Mouse (Mus musculus) brain, adult 2 months (tissue): ENCODE results near the gene Actrt3.

ENCODE experiments used
- DNase-seq: peaks from one replicate; pipeline ENCODE4 v3.0.0; 2011; ENCODE audit warnings: low read depth, low spot score

Actrt3 gene

DNA sequence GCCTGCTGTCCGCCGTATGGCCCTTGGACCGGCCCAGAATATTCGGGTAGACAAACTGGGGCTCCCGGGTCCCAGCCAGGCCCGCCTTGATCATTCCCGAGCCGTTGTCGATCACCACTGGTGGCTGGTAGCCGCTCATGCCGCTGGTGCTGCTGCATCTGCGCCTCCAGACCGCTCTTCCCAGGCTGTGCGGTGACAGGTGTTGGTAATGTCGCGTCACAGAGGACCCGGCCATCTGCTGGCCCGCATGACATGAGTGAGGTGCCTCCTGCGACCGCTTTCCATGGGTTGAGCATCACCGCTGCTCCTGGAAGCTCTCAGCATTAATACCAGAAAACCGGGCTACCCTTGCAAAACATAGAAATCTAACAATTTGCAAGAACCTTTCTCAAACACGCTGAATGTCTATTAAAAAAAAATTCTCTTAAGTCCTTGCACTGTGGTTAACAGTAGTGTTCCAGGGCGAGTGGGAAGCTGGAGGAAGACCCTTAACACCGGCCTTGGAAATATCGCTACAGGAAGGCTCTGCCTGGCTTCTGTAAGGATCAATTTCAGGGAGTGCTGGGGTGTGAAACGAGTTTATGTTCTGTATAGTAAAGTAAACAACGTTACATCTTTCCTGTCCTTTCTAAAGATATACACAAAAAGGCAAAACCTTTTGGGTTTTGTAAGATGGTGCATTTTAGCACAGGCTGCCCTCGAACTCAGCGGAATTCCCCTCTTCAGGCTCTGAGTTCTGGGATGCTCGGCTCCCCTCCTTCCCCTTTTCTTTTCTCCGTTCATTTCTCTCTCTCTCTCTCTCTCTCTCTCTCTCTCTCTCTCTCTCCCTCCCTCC is at the start of gene Actrt3:
Actrt3 (minus strand) TSS at position 229 of the 835 bp plus-strand sequence.
- DNase-seq: peak; percentile 90

DNA sequence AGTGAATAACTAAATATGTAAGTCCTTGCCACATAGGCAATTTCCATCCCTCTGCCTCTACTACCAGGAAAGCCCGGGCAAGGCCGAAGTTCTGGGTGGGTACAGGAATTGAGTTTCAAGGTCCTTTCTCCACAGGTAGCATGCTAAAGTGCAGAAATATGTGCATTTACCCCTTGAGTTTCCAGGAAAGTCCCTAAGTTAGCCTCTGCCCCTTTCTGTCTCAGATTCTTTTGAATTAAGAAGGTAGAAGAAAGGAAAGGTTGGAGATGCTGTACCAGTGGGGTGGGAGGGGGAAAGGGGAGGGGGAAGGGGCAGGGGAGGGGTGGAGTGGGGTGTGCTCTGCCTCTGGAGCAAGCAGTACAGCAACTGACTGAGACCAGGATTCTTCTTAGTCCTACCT is 48.7 kb upstream of the Actrt3 start:
- DNase-seq: no peak

DNA sequence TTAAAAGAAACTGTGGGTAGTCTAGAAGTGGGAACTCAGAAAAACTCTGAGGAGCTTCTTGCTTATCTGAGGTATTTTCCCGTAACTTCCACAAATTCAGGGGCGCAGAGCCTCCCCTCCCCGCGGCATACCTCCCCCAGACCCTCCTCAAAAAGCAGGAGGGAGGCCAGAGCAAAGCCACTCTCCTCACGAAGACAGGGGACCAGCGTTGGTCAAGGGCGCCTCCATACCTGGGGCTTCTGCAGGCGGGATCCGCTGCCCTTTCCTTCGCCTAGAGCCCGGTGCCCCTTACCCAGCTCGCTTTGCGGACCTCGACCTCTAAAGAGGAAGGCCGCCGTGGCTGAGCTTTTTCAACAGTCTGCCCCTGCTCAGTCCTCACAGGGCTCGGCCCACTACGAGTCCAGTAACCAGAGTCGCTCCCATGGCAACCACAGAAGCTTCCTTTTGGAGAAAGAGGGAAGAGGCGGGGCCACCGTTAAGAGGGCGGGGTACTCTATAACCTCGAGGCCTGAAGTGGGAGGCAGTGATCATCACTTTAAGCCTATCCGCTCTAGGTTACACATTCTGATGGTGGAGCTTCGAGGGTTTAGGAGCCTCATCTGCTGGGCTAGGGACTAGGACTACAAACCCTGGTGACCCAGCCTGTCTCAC is 47.8 kb upstream of the Actrt3 start, which contains the start of gene Lrrc34:
Lrrc34 (minus strand) TSS at position 430 of the 651 bp plus-strand sequence.
- peak; percentile 22 for DNase-seq

DNA sequence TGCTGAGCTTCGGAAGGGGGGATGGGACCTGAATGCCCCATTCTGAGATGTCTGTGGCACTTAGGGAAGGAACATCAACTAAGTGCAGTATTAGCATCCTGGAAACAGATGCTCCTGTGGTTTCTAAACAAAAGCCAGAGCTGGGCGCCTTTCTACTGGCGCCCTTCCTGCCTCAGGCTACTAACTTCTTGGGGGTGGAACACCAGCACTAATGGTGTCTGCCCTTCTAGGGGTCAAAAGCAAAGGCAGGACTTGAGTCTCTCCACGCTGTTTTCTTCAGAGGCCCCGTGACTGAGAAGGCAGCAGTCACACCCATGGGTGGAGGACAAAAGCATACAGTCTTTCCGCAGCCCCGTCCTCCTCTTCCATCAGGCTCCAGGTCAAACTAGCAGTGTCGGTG is 47.0 kb upstream of the Actrt3 start:
- DNase-seq: no peak

DNA sequence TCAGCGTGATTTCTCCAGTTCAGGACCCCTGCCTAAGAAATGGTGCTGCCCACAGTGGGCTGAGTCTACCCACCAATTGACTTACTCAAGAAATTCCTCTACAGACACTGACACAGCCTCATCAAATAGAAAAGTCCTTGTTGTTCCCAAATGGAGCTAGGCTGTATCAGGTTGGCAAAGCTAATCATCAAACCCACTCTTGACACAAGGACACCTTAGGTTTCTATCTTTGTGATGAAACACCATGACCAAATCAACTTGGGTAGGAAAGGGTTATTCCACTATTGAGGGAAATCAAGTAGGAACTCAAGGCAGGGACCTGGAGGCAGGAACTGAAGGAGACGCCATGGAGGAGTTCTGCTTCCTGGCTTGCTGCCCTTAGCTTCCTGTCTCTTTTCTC is 44.5 kb upstream of the Actrt3 start, which contains the start of gene Lrriq4:
Lrriq4 (plus strand) TSS at position 301 of the 400 bp plus-strand sequence.
- no peak for DNase-seq

DNA sequence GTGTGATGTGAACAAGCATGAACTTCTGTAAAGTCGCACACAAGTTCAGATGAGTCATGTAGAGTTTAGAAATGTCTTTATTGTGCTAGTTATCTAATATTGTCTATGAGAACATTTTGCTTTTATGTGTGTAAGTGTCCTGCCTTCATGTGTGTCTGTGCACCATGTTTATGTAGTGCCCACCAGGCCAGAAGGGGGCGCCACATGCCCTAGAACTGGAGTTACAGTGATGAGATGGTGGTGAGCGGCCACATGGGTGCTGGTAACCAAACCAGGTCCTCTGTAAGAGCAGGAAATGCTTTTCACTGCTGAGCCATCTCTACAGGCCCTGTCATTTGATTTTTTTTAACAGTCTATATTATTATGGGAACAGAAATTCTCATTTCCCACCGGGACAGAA is 35.9 kb upstream of the Actrt3 start:
- DNase-seq: no peak

DNA sequence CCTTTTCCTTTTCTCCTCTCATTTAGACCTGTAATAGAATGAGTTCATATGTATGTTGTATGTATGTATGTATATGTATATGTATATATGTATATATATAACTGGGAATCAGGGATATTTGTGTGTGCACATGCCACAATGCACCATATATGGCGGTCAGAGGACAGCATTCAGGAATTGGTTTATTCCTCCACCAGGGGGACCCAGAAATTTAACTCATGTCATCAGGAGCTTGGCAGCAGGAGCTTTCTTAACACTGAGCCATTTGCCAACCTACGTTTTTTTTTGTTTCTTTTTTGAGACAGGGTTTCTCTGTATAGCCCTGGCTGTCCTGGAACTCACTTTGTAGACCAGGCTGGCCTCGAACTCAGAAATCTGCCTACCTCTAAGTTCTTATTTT is 33.9 kb upstream of the Actrt3 start:
- no peak for DNase-seq

DNA sequence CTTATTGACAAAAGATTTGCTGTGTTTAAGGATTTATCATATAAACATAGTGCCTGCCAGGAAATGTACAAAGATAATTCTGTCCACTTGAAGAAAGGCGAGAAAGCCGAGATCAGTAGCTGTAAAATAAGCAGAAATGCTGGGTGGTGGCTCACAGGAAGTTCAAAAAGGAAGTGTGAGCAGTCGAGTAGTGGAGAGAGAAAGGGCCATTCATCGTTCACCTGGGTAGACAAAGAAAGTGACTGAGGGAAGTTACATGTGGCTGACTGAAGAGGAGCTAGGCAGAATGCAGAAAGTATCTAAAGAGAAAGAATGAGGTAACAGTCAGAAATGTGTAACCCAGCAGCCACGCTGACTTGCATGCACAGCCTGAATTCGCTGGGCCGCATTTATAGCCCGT is 20.4 kb upstream of the Actrt3 start:
- no peak for DNase-seq

DNA sequence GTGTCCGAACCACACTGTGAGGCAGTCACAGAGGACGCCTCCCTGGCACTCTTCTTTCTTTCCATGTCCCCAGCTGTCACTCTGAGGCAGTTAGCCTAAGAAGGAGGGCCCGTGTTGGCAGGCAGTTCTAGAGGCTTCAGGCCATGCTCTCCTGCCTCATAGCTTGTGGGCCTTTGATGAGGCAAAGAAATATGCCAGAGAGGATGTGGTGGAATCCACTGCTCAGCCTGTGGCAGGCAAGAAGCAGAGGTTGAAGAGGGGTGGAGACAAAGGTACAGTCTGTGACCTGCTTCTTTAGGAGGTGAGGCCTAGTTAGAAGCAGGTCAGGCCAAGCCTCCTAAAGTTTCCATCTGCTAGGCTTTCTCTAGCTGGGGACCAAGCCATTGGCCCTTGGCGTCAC is 11.2 kb upstream of the Actrt3 start:
- DNase-seq: no peak

DNA sequence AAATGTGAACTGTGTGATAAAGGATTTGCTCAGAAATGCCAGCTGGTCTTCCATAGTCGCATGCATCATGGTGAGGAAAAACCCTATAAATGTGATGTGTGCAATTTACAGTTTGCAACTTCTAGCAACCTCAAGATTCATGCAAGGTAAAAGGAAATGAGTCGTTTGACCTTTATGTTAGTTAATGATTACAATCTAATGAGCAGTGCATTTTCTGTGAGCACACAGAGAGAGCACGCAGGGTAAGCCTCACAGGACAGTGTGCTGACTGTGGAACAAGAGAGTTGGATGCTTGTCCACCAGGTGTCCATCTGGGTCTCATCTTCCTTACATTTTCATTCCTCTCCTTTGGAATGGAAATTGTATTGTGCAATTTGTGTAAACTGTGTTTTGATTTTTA is 9.3 kb upstream of the Actrt3 start:
- DNase-seq: no peak

DNA sequence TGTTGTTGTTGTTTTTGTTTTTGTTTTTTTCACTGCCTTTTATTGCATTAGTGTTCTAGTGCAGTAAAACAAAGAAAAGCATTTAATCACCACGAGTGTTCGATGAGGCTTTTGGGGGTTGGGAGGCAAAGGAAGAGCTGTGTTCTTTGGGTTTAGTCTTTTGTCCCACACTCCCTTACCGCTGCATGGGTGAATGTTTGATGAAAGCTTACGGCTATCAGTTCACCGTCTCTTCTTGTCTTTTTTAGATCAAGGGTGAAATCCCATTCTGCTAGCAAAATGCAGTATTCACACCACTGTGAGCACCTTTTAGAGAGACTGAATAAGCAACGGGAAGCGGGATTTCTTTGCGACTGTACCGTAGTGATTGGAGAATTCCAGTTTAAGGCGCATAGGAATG is 3.5 kb upstream of the Actrt3 start:
- DNase-seq: no peak

DNA sequence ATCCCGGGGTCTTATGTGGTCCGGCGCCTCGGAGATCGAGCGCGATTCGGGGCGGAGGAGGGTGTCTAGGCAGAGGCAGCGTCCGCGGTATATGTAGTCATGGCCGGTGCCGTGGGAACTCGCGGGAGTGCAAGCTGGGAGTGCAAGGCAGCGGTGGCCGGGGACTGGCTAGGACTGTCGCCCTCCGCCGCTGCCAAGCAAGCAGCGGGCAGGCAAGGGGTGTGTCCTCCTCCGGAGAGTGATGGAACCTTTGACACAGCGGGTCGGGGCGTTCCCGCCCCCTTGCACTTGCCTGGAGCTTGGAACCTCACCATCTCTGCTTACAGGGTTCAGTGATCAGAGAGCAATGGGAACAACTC is 3.0 kb upstream of the Actrt3 start:
- no peak for DNase-seq

DNA sequence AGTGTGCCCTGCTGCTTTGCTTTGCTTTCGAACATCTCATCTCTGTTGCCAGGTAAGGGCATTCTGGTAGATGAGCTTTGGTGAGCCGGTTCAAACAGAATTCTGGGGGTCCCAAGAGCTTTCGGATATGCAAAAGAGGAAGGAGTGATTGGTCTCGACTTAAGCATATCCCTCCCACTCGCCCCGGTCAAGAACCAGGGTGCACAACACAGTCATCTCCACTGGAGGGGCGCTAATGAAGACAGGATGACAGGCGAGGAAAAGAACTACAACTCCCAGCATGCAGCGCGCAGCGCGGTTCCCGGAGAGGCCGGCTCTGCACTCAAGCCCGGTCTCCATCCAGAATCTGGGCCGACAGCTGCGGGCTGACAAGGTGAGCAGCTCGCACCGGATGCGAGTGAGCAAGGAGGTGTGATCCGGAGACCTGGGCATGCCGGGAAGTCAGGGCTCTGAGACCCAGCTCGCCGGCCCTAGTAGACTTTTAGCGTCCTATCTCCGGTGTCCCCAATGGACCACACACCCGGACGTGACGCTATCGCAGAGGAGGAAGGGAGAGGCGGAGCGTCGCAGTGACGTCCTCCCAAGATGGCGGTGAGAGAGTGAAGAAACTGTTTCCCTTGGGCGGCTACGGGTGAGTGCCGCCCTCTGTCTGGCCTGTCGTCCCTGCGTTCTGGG is 2.5 kb upstream of the Actrt3 start, which contains the start of gene Mynn:
Mynn (plus strand) TSS at position 1 of the 675 bp plus-strand sequence.
- peak; percentile 98 for DNase-seq

DNA sequence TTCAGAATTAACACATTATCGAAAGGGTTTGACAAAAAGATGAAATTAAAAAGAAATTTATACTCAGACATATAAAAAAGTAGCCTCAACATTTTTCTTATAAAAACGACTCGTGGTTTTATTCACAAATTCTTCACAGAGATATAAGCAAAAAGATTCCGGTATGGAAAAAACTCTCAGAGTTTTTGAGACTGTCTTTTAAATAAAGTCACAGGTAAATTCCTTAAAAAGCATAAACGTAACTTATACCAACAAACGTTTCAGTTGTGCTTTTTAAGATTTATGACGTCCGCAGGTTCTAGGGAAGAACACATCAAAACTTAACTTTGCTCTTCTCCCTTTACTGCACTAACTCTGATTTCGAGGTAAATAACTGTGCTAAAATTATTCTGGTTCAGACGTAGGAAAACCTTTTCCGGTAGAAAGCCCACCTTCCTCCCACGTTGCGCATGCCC is 1.9 kb upstream of the Actrt3 start:
- DNase-seq: no peak

DNA sequence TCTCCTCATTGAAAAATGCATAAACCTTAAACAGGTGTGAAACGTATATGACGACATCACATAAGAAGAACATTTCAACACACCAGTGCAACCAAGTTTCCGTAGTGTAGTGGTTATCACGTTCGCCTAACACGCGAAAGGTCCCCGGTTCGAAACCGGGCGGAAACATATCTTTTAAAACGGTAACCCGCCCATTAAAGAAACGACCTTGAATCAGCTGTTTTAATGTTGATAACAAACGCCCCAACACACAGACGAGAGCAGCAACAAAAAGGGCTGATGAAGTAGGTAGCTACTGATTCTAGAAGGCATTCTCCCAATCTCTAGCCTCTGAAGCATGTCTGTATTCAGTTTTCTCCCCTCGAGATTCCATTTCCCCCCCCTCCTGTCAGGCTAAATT is 1.4 kb upstream of the Actrt3 start:
- peak; percentile 89 for DNase-seq

DNA sequence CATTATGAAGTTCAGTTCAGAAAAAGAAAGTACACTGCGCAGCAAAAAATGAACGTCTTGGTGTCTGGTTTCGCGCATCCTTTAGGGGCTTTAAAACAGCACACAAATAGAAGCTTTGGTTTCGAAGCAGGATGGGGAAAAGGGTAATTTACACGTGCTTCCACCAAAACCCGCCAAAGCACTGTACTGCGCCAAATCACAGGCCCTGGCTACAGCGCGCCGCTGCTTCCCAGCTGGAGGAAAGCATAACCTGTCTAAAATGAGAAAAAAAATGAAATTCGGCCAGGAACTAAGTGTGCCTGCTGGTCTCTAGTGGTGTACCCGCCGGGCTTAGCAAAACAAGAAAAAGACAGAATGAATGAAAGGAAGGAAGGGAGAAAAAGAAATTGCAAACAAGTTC is 978 bp upstream of the Actrt3 start:
- DNase-seq: peak; percentile 73

DNA sequence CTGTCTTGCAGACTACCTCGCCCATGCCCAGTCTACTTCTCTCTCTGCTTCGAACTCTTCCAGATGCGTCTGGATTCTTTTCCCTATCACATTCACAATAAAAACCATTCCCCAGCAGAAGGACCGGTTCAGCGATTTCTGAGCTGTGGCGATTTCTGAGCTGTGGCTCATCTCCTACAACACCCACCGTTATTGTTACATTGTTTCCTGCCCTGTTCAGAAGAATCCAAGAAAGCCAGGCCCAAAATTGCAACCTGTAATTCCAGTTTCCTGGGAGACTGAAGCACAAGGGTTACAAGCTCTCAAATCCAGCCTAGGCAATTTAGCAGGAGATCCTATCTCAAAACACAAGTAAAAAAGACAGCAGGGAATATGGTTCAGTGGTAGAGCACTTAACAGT is 2.5 kb downstream of the Actrt3 start:
- DNase-seq: no peak

DNA sequence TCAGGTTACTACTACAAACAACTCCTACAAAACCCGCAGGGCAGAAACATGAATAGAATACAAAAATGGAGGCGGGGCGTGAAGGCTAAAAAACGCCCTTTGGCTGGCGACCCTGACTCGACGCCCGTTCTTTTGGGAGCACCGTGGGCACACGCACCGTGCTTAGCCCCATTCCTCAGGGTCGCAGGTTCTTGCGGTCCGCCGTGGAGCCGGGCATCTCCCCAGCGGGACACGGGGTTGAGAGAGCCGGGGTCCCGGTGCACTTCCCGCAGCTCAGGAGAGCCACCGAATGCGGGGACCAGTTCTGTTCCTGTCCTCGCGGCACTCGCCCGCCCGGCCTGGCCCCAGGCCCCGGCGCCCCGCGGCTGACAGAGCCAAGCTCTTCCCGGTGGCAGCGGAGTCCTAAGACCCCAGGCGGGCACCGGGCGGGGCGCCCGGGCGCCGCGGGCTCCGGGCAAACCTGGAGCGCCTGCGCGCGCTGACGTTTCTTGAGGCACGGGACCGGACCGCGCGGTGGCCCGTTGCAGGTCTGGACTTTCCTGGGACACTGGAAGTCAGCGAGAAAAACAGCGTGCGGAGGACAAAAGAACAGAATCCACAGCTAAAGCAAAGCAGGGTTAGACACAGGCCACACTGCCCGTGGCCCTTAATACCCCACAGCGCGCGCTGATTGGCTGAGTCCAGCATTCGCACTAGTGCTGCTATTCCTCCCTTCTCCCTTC is 4.5 kb downstream of the Actrt3 start:
- peak; percentile 76 for DNase-seq

DNA sequence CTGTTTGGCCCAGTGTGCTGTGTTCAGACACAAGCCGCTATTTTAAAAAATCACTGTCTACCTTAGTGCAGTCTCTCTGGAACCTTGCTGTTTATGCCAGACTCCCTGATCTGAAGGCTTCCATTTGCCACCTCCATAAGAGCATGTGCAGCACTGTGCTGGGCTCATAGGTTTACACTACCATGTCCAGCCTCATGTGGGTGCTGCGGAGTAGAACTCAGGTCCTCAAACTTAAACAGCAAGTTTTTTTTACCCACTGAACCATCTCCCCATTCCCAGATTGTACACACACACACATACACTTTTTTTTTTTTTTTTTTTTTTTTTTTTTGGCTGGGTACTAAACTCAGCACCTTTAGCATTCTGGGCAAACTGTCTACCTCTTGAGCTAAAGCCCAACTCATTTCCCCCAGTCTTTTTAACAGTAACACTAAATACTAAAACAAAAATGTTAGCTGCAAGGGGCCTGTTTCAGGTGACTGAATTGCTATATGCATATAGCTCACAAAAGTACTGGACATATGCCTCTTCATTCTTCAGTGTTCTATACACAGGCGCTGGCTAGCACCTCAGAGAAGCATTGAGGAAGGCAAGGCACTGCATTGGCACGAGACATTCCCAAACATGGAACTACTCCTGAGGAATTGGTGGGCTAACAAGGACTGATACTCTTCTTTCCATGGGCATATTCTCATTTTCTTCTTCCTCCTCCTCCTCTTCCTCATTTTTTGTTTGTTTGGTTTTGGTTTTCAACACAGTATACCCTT is 5.8 kb downstream of the Actrt3 start:
- peak; percentile 78 for DNase-seq

DNA sequence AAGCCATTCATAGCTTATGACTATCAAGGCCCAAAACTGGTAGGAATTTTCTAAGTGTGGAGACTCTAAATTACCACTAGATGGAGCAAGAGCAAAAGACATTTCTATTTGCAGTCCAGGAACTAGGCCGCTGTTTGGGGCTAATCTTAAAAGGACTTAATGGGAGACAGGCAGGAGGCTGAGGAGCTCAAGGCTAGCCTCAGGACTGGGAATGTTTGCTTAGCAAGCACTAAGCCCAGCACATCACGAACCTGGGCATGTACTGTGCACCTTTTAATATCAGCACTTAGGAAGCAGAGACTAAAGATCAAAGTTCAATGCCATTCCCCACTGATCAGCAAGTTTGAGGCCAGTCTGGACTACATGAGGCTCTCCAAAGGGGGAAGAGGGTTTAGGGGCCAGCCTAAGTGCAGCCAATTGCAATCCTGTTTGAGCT is 7.3 kb downstream of the Actrt3 start:
- peak; percentile 88 for DNase-seq

DNA sequence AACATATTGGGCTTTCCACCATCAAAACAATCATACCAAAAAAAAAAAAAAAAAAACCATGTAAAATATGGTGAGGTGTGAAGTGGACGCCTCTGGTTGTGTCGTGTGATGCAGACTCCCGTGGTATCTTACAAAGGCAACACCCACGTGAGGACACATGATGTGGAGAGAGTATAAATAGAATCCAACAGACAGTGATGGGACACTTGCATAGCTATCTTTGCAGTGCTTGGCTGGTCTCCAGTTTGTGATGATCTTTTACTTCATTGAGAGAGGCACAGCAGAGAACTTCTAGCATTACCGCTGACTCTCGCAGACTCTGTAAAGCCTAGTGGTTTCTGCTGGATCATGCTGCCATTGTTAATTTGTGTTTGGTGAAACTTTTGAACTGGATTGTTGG is 10.9 kb downstream of the Actrt3 start:
- DNase-seq: peak; percentile 52
